Mouse (Mus musculus) mouse trophoblast stem cell (cell line): ENCODE data around the gene Casc4.

Experiments
- in situ Hi-C, 2 experiments: fragments of 300-500 bp; cut with MseI, MboI; formaldehyde crosslinking; loops; 2 replicates in 1 of 2; 3 replicates in 1 of 2; pipeline ENCODE4 v1.15.1; 2025

The Casc4 gene

DNA sequence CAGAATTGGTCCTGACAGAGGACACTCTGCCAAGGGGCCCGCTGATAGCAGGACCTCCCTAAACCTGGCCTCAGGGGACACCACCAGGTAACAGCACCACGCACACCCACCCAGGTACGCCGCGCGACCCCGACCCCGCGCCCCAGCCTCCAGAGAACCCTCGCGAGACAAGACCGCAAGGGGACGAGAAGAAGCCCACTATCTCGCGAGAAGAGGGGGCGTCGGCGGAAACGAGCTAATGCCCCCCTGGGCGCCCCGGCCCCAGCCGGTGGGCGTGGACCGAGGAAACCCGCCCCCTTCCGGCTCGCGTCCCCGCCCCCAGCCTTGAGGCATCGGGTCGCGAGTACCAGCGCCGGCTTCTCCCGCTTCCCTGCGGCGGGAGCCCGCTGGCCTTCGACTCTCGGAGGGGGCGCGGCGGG lies at the start of gene Casc4:
Gene Casc4 (plus strand): TSS at position 339 of the 419 bp plus-strand sequence.
- in situ Hi-C loops = no loop called here

DNA sequence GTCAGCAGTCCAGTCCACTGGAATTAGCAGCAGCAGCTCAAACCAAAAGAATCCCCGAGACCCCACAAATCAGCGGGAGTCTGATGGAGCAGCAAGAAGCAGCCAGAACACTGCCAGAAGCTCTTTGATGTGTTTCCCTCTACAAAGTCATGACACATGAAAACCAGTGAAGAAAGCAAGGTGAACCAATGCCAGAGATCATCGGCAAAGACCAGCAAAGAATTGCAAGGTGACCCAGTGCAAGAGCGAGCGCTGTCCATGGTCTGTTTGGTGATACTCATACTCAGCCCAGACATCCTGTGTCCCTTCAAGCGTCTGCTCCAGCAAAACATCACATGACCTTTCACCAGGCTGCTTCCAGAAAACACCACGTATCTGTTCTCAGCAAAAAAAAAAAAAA lies 45.0 kb upstream of the Casc4 start:
- in situ Hi-C loops = no loop called here

DNA sequence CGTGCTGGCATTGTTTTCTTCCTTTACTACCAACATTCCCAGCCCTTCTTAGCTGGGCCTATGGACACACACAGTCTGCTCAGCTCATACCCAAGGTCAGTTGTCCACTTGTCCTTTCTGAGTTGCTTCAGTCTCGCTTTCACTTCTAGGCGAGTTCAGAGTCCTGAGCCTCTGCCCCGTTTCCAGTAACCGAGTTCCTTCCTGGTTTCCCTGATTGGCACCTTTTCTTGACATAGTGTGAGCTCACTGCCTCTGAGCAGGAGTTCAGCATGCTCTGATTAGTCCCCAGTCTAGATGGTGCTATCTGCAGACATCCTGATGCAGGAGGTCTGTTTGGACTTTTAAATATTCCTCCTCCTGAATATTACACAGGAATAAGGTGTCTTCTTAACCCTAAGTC lies 42.1 kb upstream of the Casc4 start:
- in situ Hi-C loops = no loop called here

DNA sequence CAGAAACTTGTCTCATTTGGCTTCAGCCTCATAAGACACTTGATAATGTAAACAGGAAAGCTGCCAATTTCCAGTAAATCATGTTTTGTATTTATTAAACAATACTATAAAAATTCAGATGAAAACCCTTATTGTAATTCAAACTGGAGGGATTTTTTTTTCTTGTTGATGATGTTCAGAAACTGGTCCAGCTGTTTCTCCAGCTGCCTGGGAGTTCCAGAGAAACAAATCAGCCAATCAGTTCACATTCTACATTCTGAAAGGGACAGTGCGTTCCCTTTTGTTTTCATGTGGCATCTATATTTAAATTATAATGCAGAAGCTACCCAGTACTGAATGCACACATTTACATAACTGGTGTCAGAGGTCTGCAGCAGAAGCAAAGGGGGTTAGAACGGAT lies 40.6 kb upstream of the Casc4 start:
- in situ Hi-C loops = no loop called here

DNA sequence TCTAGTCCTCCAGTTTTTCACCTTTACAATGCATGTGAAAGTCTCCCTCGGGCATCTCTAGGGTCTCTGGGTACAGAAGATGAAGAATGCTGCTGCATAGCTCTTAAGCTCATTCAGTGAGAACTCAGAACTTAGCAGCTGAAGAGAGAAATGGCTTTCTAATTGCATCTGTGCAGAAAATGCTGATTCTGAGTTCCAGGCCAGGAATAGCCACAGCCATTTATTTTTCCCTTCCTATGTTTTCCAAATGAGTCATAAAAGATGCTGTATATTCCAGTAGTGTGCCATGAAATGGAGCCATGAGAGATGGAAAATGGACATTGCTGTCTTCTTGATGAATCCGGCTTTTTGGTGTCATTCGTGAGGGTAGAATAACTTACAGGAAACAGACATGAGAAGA lies 38.4 kb upstream of the Casc4 start:
- in situ Hi-C loops = no loop called here

DNA sequence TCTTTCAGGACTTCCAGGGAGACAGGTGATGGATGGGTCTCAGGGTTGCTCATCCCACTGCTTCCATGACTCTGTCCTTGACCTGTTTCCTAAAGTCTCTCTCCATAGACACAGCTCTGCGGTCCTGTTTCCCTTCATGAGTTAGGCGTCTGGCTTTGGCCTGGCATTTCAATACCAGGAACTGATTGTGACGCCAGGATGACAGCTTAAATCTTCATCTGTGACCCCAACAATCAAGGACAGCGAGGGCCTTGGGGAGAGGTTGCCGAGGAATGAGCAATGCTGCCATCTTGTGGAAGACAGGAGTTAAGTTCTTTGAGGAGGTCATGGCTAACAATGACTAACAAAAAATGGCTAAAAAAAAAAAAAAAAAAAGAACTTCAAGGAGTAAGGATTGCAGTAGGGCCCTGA lies 34.3 kb upstream of the Casc4 start:
- in situ Hi-C loops = loop anchor here in 1 of 2 experiments (10.0 kb wide), 1 partner anchor 258 kb away; no protein-coding TSS in a partner anchor

DNA sequence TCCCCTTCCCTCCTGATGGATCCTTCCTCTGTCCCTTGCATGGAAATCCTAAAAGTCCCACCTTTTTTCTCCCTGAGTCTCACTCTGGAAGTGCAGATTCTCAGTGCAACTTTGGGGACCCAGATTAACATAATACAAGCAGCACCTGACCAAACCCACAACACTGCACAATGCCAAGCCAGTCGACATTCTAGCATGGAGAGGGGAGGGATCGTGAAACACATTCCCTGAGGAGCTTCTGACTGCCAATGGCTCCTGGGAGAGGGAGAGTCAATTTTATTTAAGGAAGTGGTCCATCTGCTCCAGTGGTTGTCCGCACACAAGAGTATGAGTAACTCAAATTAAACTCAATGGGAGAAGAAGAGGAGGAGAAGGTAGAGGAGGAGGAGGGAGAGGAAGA lies 31.8 kb upstream of the Casc4 start:
- in situ Hi-C loops = loop anchor here in 1 of 2 experiments (10.0 kb wide), 1 partner anchor 260 kb away; no protein-coding TSS in a partner anchor

DNA sequence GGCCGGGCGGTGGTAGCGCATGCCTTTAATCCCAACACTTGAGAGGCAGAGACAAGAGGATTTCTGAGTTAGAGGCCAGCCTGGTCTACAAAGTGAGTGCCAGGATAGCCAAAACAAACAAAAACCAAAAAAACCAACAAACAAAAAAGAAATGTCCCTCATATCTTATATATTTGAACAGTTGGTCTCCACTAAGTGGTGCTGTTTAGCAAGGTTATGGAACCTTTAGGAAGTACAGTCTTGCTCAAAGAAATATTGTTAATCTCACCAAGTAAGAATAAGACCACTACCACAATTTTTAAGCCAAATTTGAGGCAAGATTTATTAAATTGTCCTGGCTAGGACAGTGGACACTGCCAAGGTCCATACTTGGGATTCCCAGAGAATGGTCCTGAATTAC lies 25.3 kb upstream of the Casc4 start:
- in situ Hi-C loops = no loop called here

DNA sequence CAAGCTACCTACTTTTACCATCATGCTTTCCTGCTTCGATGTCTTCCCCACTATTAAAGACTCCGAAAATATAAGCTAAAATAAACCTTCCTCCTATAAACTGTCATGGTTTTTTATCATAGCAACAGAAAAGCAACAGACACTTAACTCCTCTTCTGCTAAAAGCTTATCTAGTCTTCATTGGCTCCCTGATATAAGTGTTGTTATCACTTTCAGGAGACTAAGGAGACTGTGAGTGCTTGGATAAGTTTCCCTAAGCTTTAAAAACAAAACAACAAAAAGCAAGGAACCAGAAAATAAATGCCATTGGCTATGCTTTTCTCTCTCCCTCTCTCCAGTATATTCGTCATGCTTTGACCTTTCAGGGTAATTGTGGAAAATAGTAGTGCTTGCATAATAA lies 24.5 kb upstream of the Casc4 start:
- in situ Hi-C loops = no loop called here

DNA sequence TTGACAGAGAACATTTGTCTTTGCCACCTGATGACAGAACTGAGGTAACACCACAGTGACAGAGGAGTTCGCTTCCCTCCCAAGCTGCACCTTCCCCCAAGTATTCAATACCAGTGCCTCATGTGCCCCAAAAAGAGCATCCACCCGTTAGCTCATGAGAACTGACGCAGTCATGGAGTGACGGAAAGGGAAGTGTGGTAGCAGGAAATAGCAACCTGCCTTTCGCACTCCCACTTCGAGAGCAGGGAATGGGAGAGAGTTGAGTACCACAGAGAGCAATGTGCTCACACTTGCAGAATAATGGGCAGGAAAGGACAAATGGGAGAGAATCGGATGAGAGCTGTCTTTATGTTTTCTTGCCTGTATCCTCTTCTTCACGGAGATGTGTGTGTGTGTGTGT lies 20.7 kb upstream of the Casc4 start:
- in situ Hi-C loops = no loop called here

DNA sequence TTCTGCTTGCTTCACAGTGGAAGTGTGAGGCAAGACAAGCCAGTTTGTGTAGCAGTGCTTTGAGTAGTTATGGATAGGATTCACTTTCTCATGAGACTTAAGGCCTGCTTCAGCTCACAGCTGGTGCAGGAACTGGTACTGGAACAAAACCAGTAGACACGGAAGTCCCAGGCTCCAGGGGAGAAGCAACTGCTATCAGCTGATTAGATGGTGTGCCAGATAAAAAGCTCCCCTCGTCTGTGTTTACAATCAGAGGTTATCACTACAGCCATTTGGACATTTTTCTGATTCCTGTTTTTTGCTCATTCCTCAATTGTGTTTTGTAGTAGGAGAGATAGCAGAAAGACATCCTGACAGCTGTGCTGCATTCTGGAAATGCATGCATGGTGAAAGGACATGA lies 14.7 kb upstream of the Casc4 start:
- in situ Hi-C loops = no loop called here

DNA sequence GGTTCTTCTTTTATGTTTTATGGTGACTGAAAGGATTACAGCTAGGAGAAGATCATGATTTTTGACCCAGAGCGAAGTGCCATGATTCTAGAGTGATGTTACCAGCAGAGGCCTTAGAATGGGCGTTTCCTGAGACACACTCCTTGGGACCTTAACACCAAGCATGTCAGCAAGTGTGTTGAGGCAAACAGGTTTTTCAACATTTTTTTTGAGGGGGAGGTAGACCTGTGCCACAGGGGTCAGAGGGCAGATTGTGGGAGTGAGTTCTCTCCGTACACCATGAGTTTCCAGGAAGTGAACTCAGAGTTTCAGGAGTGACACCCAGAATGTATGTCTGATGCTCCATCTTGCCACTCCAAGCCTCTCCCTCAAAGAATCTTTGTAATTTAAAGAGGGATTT lies 12.8 kb upstream of the Casc4 start:
- in situ Hi-C loops = no loop called here

DNA sequence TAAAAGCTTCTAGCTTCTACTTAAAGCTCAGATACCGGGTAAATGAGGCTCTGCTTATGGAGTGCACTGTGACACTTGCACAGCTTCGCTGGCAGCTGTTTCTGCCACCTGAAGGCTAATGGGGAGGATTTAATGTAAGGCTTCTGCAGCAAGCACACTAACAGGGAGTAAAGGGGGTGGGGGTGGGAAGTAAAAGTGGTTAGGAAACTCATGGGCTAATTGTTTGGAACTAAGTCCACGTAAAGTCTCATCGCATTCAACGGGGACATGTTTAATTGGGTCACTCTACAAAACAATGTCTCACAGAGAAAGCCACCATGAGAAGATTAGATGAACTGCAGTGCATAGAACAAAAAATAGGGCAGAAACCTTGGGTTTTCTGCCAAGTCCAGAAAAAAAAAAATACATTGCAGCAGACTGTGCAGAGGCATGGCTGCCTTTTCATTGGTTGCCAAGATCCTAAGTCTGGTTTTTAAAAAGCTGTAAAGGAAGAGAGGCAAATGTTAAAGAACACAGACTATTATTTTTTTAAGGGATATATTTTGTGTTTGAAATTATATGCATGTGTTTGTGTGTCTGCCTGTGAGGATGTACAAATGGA lies 7.3 kb upstream of the Casc4 start:
- in situ Hi-C loops = no loop called here

DNA sequence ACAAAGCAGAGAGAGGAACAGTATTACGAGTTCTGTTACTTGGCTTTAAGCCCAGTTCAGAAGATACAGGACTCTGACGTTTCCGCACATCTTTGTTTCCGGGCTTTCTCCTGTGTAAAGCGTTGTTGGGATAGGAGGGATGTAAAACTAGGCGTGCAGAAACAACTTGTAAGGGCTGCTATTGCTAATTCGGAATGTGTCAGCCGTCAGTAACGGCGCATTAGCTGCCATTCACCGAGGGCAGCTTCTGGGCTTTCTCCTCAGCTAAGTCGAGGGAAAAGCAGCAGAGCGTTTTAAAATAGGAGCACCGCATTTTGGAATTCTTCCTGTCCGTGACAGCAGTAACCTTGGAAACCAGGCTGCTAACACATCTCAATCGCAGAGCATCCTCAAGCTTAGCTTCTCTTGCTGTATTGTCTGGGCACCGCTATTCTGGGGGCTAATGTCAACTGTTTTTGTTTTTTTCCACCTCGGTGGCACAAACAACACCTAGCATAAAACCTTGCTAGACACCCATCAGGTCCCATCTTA lies 634 bp upstream of the Casc4 start:
- in situ Hi-C loops = no loop called here

DNA sequence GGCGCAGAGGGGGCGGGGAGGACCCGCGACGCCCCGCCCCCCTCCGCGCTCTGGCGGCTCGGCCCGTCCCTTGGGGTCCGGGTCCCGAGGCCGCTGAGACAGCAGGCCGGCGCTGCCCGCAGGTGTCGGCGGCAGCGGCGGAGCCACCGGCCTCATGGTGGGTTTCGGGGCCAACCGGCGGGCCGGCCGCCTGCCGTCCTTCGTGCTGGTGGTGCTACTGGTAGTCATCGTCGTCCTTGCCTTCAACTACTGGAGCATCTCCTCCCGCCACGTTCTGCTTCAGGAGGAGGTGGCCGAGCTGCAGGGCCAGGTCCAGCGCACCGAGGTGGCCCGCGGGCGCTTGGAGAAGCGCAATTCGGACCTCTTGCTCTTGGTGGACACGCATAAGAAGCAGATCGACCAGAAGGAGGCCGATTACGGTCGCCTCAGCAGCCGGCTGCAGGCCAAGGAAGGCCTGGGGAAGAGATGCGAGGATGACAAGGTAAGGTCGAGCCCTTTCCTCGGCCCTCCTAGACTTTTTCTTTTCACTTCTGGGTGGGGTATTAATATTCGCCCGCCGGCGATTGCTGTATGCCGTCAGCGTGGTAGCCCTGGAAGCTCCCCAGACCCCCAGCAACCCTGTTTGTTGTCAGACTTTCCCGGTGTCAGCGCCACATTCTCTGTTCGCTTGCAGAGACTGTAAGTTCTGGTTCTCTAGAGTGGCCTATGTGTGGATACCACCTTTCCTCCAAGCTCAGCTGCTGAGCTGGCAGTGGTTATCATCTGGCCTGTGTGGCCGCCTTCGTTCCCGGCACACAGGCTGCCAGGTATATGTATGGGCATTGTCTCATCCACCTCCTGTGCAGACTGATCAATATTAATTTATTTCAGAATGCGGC lies 520 bp downstream of the Casc4 start:
- in situ Hi-C loops = no loop called here

DNA sequence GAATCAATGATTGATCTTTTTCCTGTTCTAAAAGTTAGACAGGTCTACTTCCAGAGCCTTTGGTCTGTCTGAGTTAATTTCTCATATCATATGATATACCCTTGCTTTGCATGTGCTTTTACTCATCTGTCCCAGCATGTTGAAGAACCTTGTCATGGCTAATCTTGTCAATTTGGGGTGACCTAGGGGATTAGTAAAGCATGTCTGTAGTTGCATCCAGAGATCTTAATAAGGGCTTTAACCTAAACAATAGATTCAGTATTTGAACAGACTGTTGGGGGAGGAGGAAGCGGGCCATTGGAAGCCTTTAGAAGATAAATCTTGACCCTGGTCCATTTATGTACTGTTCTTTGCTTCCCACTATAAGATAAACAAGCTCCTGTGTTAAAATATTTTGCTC lies 12.7 kb downstream of the Casc4 start:
- in situ Hi-C loops = no loop called here

DNA sequence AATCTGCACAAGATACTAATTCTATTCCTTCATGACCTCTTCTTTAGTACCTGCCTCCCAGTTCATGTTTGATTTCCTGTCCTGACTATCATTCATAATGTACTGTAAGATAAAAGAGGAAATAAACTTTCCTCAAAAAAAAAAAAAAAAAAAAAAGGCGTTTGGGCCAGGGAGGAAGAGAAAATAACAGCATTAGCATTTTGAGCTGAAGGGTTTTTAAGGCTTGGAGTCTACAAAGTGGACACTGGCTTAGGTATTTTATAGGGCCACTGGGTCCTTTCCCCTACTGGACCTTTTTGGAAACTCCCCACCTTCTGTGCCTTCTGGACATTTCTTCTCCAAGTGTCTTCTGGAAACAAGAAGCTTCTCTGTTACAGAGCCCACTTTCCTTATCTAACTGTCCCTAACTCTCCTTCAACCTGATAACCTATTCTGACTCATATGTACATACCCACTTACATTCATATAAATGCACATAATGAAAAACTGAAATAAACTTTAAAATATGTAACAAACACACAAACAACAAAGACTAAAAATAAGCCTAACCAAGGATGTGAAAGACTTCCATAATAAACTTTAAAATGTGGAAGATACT lies 18.8 kb downstream of the Casc4 start:
- in situ Hi-C loops = no loop called here

DNA sequence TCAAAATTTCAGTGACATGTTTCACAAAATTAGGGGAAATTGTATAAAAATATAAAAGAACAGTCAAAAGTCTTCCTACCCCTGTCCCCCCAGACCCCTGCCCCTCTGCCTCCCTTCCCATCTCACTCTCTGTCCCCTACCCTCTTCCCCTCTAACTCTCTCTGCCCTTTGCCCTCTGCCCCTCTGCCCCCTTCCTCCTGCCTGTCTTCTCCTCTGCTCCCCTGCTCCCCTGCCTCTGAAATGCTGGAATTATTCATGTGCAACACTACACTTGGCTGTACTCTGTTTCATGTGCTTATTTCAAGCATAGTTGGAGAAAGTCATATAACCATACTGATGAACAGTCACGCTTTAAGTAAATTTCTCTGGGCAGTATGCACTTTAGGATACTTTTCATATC lies 19.6 kb downstream of the Casc4 start:
- in situ Hi-C loops = no loop called here

DNA sequence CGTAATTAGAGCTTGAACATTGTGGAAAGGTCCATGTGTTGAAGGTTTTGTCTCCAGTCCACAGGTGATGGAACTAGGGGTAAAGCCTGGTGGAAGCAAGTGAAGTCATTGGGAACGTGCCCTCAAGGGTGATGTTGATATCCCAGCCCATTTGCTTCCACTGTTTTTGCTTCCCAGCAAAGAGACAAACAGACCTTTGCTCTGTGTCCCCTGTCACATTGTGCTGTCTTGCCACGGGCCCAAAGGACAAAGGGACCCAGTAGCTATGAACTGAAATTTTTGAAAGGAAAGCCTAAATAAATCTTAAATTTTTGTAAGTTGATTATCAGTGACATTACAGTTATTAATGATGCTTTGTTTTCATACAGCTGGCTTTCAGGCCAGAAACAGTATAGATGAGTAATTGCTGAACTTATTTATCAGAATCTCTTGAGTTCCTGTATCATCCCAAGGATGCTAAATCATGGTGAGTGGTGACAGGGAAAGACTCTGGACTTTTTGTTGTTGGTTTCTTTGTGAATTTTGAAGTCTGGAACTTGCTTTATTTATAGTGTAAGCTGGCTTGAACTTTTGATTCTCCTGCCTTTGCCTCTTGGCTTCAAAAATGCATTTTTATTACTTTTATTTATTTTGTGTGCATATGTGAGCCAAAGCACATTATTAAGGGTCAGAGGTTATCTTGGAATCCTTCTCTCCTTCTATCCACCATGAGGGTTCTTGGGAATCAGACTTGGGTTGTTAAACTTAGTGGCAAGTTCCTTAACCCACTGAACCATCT lies 22.1 kb downstream of the Casc4 start:
- in situ Hi-C loops = no loop called here

DNA sequence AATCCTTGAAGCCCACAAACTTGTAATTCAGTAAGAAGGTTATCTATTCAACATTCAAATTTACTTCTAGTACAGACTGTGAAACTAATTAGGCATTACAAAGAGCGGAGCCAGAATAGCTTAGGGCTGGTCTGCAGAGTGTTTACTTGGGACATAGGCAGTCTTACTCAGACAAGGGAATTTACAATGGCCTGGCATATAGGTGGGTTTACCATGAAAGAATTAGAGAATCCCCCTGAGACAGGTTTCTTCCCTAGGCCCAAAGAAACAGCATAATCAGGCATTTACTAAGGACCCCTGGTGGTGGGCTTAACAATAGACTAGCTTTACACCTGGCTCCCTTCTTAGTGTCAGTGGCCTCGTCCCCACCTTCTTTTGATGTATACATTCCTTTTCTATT lies 28.5 kb downstream of the Casc4 start:
- in situ Hi-C loops = no loop called here

DNA sequence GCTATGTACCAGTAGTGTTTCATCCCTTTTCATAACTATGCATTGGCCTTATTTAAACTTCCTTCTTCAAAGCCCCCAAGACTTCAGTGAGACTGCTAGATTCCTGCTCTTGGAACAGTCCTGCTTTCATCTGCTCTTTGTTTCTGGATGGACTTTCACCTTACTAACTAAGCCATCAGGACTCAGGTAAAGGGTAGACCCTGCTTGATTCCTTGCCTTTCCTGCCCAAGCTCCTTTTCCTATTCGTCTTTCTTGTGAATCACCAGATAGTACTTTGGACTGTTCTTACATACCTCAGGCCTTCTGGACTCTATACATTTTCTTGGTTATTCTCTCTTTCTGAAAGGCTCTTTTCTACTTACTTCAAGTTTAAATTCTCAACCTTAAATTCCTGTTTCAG lies 30.1 kb downstream of the Casc4 start:
- in situ Hi-C loops = no loop called here

DNA sequence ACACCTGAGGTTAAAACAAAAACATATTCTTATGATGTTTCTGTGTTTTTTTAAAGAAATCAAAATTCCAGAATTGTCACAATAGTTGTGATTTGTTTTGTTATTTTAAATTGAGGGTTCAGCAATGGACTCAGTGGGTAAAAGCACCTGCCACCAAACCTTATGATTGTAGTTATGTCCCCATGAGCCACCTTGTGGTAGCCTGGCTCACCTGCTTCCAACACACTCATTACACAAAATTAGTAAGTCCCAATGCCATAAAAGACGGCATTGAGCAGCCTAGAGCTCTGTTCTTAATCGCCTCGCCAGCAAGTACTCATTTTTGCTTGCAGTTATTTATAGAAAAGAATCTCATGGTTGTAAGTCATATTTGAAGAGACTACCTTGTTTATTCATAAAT lies 43.2 kb downstream of the Casc4 start:
- in situ Hi-C loops = no loop called here
